Mouse (Mus musculus) left cerebral cortex, postnatal 10 days (tissue): ENCODE results near the gene Tmprss7. TPM values are rescaled to one million over a fixed set of nuclear protein-coding genes. Genes with fewer than 3 reads are reported as not detected.

Experiments used
- total RNA-seq, 2 experiments: library from RNA; stranded (reverse); gene quantifications; 2 replicates each; pipeline ENCODE4 v1.2.3; 2021

Tmprss7 gene
- total RNA-seq, 2 experiments from 2014 or later = 9.7 to 10.9 TPM

Other genes with a start within 250 kb of the Tmprss7 start
- under 1 TPM; 0.12 to 0.45 TPM for gene Gm609, start 200.7 kb downstream of the Tmprss7 start, total RNA-seq
- gene Gm17783, start 161.6 kb downstream of the Tmprss7 start, total RNA-seq = under 1 TPM in 1 of 2 experiments, not detected in 1; 0.43 TPM
- gene Slc9c1, start 158.3 kb downstream of the Tmprss7 start, total RNA-seq = not detected
- gene Gcsam, start 83.3 kb downstream of the Tmprss7 start, total RNA-seq = not detected
- gene BC016579, start 39.6 kb downstream of the Tmprss7 start, total RNA-seq = under 1 TPM; 0.15 to 0.20 TPM
- 100 to 1,000 TPM; 224 to 244 TPM for gene Tagln3, start 30.9 kb upstream of the Tmprss7 start, total RNA-seq
- 10 to 100 TPM; 21.1 to 22.1 TPM for gene Abhd10, start 49.3 kb upstream of the Tmprss7 start, total RNA-seq